Mouse (Mus musculus) forebrain, postnatal 0 days (tissue): Measurements from ENCODE around the gene Ext2. TPM values are rescaled to one million over a fixed set of nuclear protein-coding genes. Genes with fewer than 3 reads are reported as not detected.

ENCODE experiments used
- ATAC-seq: fragments of 200-750 bp; cut with Nextera tagmentation; 2 replicates; pipeline ENCODE4 v1.8.0; 2017; ENCODE audit warnings: mild to moderate bottlenecking, moderate library complexity
- DNase-seq: peaks from one replicate; pipeline ENCODE4 v3.0.0-alpha.2; 2015
- H3K27ac ChIP-seq: fragments of 300-500 bp; sonication (generic); 2 replicates; pipeline ENCODE4 v1.5.1; 2014; ENCODE audit warnings: low read depth, mild to moderate bottlenecking, antibody characterized with exemption, low read length, moderate library complexity, mixed read lengths
- H3K27me3 ChIP-seq: fragments of 300-500 bp; sonication (generic); 2 replicates; pipeline ENCODE4 v1.6.1; 2014; ENCODE audit warnings: mild to moderate bottlenecking, low read length, mixed read lengths; ENCODE audit not compliant: insufficient read depth
- H3K36me3 ChIP-seq: fragments of 300-500 bp; sonication (generic); 2 replicates; pipeline ENCODE4 v1.6.1; 2014; ENCODE audit warnings: mild to moderate bottlenecking, moderate library complexity; ENCODE audit not compliant: insufficient read depth
- H3K4me1 ChIP-seq: fragments of 300-500 bp; sonication (generic); 2 replicates; pipeline ENCODE4 v1.6.1; 2014; ENCODE audit warnings: antibody characterized with exemption; ENCODE audit not compliant: insufficient read depth
- H3K4me2 ChIP-seq: fragments of 300-500 bp; sonication (generic); 2 replicates; pipeline ENCODE4 v1.6.1; 2014; ENCODE audit warnings: low read depth, mild to moderate bottlenecking, moderate library complexity
- H3K4me3 ChIP-seq: fragments of 300-500 bp; sonication (generic); 2 replicates; pipeline ENCODE4 v1.5.1; 2014; ENCODE audit warnings: low read depth, low read length, mixed read lengths
- H3K9ac ChIP-seq: fragments of 300-500 bp; sonication (generic); 2 replicates; pipeline ENCODE4 v1.6.1; 2014; ENCODE audit warnings: mild to moderate bottlenecking
- H3K9me3 ChIP-seq: fragments of 300-500 bp; sonication (generic); 2 replicates; pipeline ENCODE4 v1.6.1; 2016; ENCODE audit warnings: low read length
- CTCF ChIP-seq: sonication (generic); IDR thresholded peaks from 2 replicates; pipeline ENCODE4 v1.5.1; 2016; ENCODE audit warnings: antibody characterized with exemption, control low read depth, low read depth
- WGBS: fragments of 180-500 bp; shearing (Covaris S2); extraction: QIAGEN DNeasy Blood & Tissue Kit; methylation state at CpG from one replicate; pipeline ENCODE4 v1.1.7; 2014; 5-methylcytosine and 5-hydroxymethylcytosine counted together
- polyA plus RNA-seq: library from polyadenylated mRNA; unstranded; fragments of >200 nt; fragmentation: Nextera tagmentation; extraction: Ambion mirVana; gene quantifications from 2 replicates; pipeline ENCODE4 v1.2.1, GENCODE M21; 2015
- total RNA-seq: library from RNA; depleted of rRNA; stranded (reverse); fragments of >200 nt; gene quantifications from 2 replicates; pipeline ENCODE4 v1.2.3, GENCODE M21; 2014

Gene Ext2
- total and polyA plus RNA-seq, 2 experiments from 2014 or later = 37.7 to 68.6 TPM

DNA sequence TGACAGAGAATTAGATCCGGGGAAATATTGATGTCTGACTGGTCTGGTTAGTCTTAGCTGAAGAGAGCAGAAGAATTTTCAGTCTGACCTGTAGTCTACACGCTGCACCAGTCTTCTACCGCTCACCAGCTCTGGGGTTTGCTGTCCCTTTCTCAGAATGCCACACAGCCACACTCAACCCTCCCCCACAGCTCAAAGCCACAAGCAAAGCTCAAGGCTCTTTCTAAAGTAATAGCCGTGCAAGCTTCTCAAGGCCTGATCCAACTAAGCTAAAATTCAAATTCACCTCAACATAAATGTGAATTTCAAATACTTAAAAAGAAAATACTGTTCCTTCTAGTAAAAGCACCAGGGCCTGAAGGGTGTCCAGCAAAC lies 45.3 kb downstream of the Ext2 start:
- no peaks in the 10 kb centered on the region for H3K36me3 ChIP-seq
- H3K4me2 ChIP-seq = no peak overlapping the region
- TF ChIP-seq CTCF = no peak
- no peak overlapping the region for H3K4me3 ChIP-seq
- whole genome bisulfite sequencing = 84% methylated on average over 4 of the region's 4 CpGs
- no peaks in the 10 kb centered on the region for H3K4me1 ChIP-seq
- no peak for ATAC-seq
- H3K9me3 ChIP-seq = no peaks in the 10 kb centered on the region
- H3K27ac ChIP-seq = no peak overlapping the region
- no peak overlapping the region for H3K9ac ChIP-seq
- no peaks in the 10 kb centered on the region for H3K27me3 ChIP-seq
- DNase-seq = no peak

DNA sequence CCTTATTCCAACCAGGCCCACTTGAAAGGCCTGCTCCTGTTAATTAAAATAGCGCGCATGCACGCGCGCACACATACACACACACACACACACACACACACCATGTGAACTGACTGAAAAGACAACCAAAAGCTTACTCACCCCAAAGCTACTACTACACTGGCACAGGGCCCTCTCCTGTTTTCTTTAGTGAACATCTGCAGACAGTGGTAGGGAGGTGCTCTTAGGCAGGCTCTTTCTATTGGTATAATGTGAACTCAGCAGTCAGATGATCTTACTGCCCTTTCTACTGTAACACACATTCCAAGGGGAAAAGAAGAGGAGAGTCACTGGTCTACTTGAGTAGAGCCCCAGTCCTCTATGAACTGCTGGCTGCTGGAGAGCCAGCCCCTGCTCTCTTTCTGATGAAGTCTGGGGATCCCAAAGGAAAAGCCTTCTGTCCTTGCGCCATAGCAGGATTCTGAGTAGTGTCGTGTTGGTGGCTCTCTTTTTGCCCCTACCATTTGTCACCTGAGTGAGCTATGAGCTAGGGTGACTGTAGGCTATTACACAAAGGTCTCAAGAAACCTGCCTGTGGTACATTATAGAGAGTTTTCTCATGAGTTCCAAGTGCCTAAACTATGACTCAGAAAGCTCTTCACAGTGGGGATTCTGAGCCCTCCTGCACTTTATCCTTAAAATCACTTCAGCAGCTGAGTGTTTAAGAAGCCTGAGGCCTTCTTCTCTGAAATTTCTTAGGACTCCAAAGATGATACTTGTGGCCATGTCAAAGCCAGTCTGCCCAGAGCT lies 45.9 kb downstream of the Ext2 start:
- no peak overlapping the region for H3K4me2 ChIP-seq
- WGBS = 81% methylated on average over 7 of the region's 7 CpGs
- DNase-seq = no peak
- H3K27me3 ChIP-seq = no peaks in the 10 kb centered on the region
- no peak overlapping the region for H3K4me3 ChIP-seq
- ATAC-seq = no peak
- H3K27ac ChIP-seq = no peak overlapping the region
- H3K36me3 ChIP-seq = no peaks in the 10 kb centered on the region
- H3K9me3 ChIP-seq = no peaks in the 10 kb centered on the region
- no peak overlapping the region for H3K9ac ChIP-seq
- no peak for TF ChIP-seq CTCF
- no peaks in the 10 kb centered on the region for H3K4me1 ChIP-seq

GRCm38 (mm10) chr2:93775431-93775830 lies 46.9 kb downstream of the Ext2 start:
- H3K9ac ChIP-seq = no peak overlapping the region
- H3K27me3 ChIP-seq = no peaks in the 10 kb centered on the region
- no peaks in the 10 kb centered on the region for H3K9me3 ChIP-seq
- H3K27ac ChIP-seq = no peak overlapping the region
- DNase-seq (no peak), ATAC-seq (no peak)
- H3K4me2 ChIP-seq = no peak overlapping the region
- no peaks in the 10 kb centered on the region for H3K4me1 ChIP-seq
- no peak for TF ChIP-seq CTCF
- 65% methylated on average over 4 of the region's 4 CpGs for WGBS
- H3K36me3 ChIP-seq = no peaks in the 10 kb centered on the region
- H3K4me3 ChIP-seq = no peak overlapping the region

- H3K27me3 ChIP-seq = no peaks in the 10 kb centered on the region
- ATAC-seq = no peak
- no peak overlapping the region for H3K9ac ChIP-seq
- no peak overlapping the region for H3K4me3 ChIP-seq
- H3K4me2 ChIP-seq = no peak overlapping the region
- H3K4me1 ChIP-seq = no peaks in the 10 kb centered on the region
- no peaks in the 10 kb centered on the region for H3K9me3 ChIP-seq
- WGBS = 83% methylated on average over 5 of the region's 5 CpGs
- H3K27ac ChIP-seq = no peak overlapping the region
- no peaks in the 10 kb centered on the region; the same call in 1 of the 2 replicates for H3K36me3 ChIP-seq
- no peak for DNase-seq
- no peak for TF ChIP-seq CTCF
Observed at GRCm38 (mm10) chr2:93774946-93775345, 47.4 kb downstream of the Ext2 start.

GRCm38 (mm10) chr2:93772765-93773085 lies 49.6 kb downstream of the Ext2 start:
- H3K36me3 ChIP-seq = peaks cover 4% of the 10 kb centered on the region
- TF ChIP-seq CTCF = no peak

GRCm38 (mm10) chr2:93772054-93772764 lies 50.2 kb downstream of the Ext2 start:
- Histone ChIP-seq H3K36me3 (peaks cover 4% of the 10 kb centered on the region), H3K9ac (no peak overlapping the region), H3K4me1 (no peaks in the 10 kb centered on the region), H3K27ac (no peak overlapping the region), H3K9me3 (no peaks in the 10 kb centered on the region), H3K4me2 (no peak overlapping the region), H3K27me3 (no peaks in the 10 kb centered on the region), H3K4me3 (no peak overlapping the region)
- no peak for TF ChIP-seq CTCF
- ATAC-seq (peak; percentile 43; the same call in 1 of the 2 replicates), DNase-seq (no peak)
- WGBS = 46% methylated on average over 16 of the region's 16 CpGs

More at GRCm38 (mm10) chr2:93772765-93773085, 49.6 kb downstream of the Ext2 start:
- ATAC-seq (peak; percentile 38; the same call in 1 of the 2 replicates), DNase-seq (no peak)
- H3K9ac ChIP-seq = no peak overlapping the region
- no peaks in the 10 kb centered on the region for H3K27me3 ChIP-seq
- no peak overlapping the region for H3K4me2 ChIP-seq
- H3K4me3 ChIP-seq = no peak overlapping the region
- H3K9me3 ChIP-seq = no peaks in the 10 kb centered on the region
- H3K4me1 ChIP-seq = no peaks in the 10 kb centered on the region
- 34% methylated on average over 4 of the region's 4 CpGs for WGBS
- H3K27ac ChIP-seq = no peak overlapping the region

DNA sequence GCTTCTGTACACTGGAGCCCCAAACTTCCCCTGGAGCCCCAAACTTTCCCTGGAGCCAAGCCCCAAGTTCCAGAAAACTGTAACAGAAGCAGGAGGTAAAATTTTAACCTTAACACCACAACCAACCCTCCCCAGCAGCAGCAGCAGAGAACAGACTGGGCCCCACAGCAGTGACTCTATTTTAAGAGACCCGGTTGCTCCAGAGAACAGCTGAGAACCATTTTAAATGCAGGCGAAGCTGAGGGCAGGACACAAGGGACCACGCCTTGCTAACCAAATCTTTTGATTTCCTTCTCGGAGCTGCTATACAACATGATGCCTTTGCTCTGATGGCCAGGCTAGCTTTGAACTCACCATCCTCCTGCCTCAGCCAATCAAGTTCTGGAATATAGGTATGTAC lies 51.5 kb downstream of the Ext2 start:
- TF ChIP-seq CTCF = no peak
- no peaks in the 10 kb centered on the region for H3K9me3 ChIP-seq
- H3K36me3 ChIP-seq = peaks cover 4% of the 10 kb centered on the region
- no peak overlapping the region for H3K9ac ChIP-seq
- ATAC-seq (no peak), DNase-seq (no peak)
- 84% methylated on average over 4 of the region's 4 CpGs for WGBS
- no peak overlapping the region for H3K27ac ChIP-seq
- no peak overlapping the region for H3K4me3 ChIP-seq
- no peaks in the 10 kb centered on the region for H3K27me3 ChIP-seq
- no peaks in the 10 kb centered on the region for H3K4me1 ChIP-seq
- no peak overlapping the region for H3K4me2 ChIP-seq
